Mouse (Mus musculus): ENCODE results near the gene Morc1. TPM values are rescaled to one million over a fixed set of nuclear protein-coding genes. Genes with fewer than 3 reads are reported as not detected.

The Morc1 gene
- polyA plus RNA-seq (2015; fragmentation: Nextera tagmentation; extraction: Ambion mirVana) = 0.23 and 0.52 TPM in 2 replicates

DNA sequence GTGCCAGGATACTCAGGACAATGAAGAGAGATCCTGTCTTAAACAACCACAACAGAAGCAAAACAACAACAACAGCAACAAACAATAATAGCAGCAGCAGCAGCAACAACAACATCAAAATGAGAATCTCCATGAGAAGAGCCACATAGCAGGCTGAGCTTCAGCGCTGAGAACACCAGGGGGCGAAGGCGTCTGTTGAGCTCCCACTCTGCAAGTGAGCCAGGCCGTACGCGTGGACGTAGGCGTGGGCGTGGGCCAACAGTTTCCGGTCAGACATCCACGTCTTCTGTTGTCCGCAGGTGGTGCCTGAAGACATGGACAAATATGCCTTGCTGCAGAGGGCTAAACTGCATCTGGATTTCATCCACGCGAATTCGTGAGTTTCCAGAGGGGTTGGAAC, at the start of gene Morc1:
Gene Morc1, plus strand, starts transcription at position 211 of the 400 bp plus-strand sequence.
- WGBS = 91% methylated on average over 15 of the region's 15 CpGs
- Histone ChIP-seq H3K9ac (ENCODE audit: low read length) (no peak within 1 kb of the TSS), H3K36me3 (ENCODE audit: control insufficient read depth, insufficient read depth, low read length) (no peaks in the 10 kb centered on the region), H3K27ac (ENCODE audit: low read length) (no peak within 1 kb of the TSS), H3K4me1 (replicated peaks; ENCODE audit: control insufficient read depth, insufficient read depth, low read length) (no peaks in the 10 kb centered on the region), H3K4me3 (ENCODE audit: low read length) (no peak within 1 kb of the TSS), H3K4me2 (ENCODE audit: low read depth, low read length) (no peak within 1 kb of the TSS), H3K27me3 (ENCODE audit: control insufficient read depth, insufficient read depth, low read depth, low read length) (no peaks in the 10 kb centered on the region), H3K9me3 (ENCODE audit: control insufficient read depth, low read length) (no peaks in the 10 kb centered on the region)
- no peak for ATAC-seq (ENCODE audit: low read depth)

DNA sequence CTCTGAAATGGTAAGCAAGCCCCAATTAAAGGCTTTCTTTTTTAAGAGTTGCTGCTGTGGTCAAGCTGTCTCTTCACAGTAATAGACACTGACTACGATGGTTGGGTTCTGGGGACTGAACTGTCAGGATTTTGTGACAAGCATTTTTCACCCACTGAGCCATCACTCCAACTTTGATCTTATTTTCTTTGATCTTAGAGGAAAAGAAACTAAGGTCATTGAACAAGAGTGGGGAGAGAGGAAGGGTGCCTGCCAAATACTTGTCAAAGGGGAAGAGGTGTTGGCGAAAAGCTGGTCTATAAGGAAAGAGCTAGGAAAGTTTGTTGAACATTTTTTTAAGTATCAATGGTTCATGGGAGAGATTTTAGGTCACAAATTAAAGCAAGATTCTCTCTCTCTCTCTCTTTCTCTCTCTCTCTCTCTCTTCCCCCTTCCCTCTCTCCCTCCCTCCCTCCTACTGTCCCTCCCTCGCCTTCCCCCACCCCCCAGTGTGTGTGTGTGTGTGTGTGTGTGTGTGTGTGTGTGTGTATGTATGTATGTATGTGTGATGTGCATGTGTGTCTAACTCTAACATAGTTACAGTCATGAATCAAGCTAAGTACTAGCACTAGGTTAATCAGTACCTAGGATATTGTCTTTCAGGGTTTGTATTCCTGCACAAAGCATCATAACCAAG, 47.3 kb upstream of the Morc1 start:
- peak; percentile 71 for ATAC-seq (ENCODE audit: low read depth)
- Histone ChIP-seq H3K4me1 (replicated peaks; ENCODE audit: control insufficient read depth, insufficient read depth, low read length) (no peaks in the 10 kb centered on the region), H3K27ac (ENCODE audit: low read length) (no peak overlapping the region), H3K27me3 (ENCODE audit: control insufficient read depth, insufficient read depth, low read depth, low read length) (no peaks in the 10 kb centered on the region), H3K36me3 (ENCODE audit: control insufficient read depth, insufficient read depth, low read length) (no peaks in the 10 kb centered on the region), H3K9ac (ENCODE audit: low read length) (no peak overlapping the region), H3K4me3 (ENCODE audit: low read length) (no peak overlapping the region), H3K4me2 (ENCODE audit: low read depth, low read length) (no peak overlapping the region), H3K9me3 (ENCODE audit: control insufficient read depth, low read length) (no peaks in the 10 kb centered on the region)
- 36% methylated on average over 2 of the region's 3 CpGs for WGBS

DNA sequence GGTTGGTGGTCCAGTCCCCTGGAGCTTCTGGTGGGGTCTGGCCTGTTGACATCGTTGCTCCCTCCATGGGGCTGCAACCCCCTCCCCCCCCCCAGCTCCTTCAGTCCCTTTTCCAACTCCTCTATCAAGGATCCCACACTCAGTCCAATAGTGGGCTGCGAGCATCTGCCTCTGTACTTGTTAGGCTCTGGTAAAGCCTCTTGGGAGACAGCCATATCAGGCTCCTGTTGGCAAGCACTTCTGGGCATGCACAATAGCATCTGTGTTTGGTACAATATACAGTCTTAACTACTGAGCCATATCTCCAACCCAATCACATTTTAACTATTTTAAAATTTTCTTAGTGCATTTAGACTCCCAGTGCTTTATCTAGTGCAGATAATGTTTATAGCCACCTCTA, 44.1 kb upstream of the Morc1 start:
- no peaks in the 10 kb centered on the region for H3K36me3 ChIP-seq (ENCODE audit: control insufficient read depth, insufficient read depth, low read length)
- WGBS = 66% methylated on average over 2 of the region's 2 CpGs
- H3K9me3 ChIP-seq (ENCODE audit: control insufficient read depth, low read length) = no peaks in the 10 kb centered on the region
- H3K4me1 ChIP-seq (replicated peaks; ENCODE audit: control insufficient read depth, insufficient read depth, low read length) = no peaks in the 10 kb centered on the region
- H3K27me3 ChIP-seq (ENCODE audit: control insufficient read depth, insufficient read depth, low read depth, low read length) = no peaks in the 10 kb centered on the region
- no peak overlapping the region for H3K27ac ChIP-seq (ENCODE audit: low read length)
- H3K4me3 ChIP-seq (ENCODE audit: low read length) = no peak overlapping the region
- H3K9ac ChIP-seq (ENCODE audit: low read length) = no peak overlapping the region
- ATAC-seq (ENCODE audit: low read depth) = no peak
- H3K4me2 ChIP-seq (ENCODE audit: low read depth, low read length) = no peak overlapping the region

DNA sequence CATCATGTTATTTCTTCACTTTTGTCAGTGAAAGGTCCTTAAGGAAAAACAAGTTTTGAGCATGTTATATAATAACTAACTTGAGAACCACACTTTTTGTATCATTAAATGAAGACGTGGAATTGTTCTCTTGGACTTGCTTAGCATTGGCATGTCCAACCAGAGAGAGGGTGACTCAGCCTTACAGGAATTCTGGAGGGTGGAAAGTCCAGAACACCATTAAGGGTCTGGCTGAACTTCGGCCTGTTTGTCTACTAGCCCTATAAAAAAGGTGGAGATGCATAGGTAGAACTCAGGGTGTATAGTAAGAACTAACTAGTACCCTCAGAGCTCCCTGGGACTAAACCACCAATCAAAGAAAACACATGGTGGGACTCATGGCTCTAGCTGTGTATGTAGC, 35.8 kb upstream of the Morc1 start:
- Histone ChIP-seq H3K27me3 (ENCODE audit: control insufficient read depth, insufficient read depth, low read depth, low read length) (no peaks in the 10 kb centered on the region), H3K9me3 (ENCODE audit: control insufficient read depth, low read length) (no peaks in the 10 kb centered on the region), H3K4me2 (ENCODE audit: low read depth, low read length) (no peak overlapping the region), H3K36me3 (ENCODE audit: control insufficient read depth, insufficient read depth, low read length) (no peaks in the 10 kb centered on the region), H3K4me3 (ENCODE audit: low read length) (no peak overlapping the region), H3K4me1 (replicated peaks; ENCODE audit: control insufficient read depth, insufficient read depth, low read length) (no peaks in the 10 kb centered on the region), H3K27ac (ENCODE audit: low read length) (no peak overlapping the region), H3K9ac (ENCODE audit: low read length) (no peak overlapping the region)
- WGBS = 87% methylated on average over 2 of the region's 2 CpGs
- ATAC-seq (ENCODE audit: low read depth) = no peak

DNA sequence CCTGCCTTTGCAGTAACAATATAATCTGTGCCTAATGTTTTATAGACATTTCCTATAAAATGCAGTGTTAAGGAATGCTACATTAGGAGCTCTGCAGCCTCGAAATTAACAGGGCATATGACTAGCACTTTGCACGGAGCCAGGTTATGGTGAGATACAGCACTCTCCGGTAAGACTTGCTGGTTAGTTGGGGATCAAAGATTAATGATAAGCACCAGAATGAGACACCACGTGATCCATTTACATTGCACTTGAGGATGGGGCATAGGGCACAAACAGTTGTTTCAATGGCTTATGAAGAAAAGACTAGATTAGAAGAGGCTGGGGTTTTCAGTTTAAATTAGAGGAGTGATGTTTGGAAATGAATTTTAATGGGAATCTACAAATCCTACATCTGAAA, 28.1 kb upstream of the Morc1 start:
- H3K9ac ChIP-seq (ENCODE audit: low read length) = no peak overlapping the region
- 61% methylated on average over 4 of the region's 4 CpGs for WGBS

DNA sequence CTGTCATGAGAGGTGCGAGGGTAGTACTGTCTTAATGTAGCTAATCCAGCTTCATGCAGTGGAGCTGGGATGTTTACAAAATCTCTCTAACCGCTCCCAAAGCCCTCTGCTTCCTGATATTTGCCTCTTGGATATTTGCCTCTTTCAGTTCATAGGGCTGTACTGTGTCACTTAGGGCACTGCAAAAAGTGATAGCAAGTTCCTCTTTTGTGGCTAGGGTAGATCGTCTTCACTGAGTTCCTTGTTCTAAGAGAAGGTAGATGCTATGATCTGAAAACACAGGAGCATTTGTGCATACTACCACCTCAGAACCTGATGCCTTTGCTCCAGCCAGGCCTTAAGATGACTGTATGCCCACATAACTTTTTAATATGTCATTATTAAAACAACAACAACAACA, 27.6 kb upstream of the Morc1 start:
- no peak for ATAC-seq (ENCODE audit: low read depth)
- Histone ChIP-seq H3K4me3 (ENCODE audit: low read length) (no peak overlapping the region), H3K9ac (ENCODE audit: low read length) (no peak overlapping the region), H3K9me3 (ENCODE audit: control insufficient read depth, low read length) (no peaks in the 10 kb centered on the region), H3K4me1 (replicated peaks; ENCODE audit: control insufficient read depth, insufficient read depth, low read length) (no peaks in the 10 kb centered on the region), H3K4me2 (ENCODE audit: low read depth, low read length) (no peak overlapping the region), H3K36me3 (ENCODE audit: control insufficient read depth, insufficient read depth, low read length) (no peaks in the 10 kb centered on the region), H3K27me3 (ENCODE audit: control insufficient read depth, insufficient read depth, low read depth, low read length) (no peaks in the 10 kb centered on the region), H3K27ac (ENCODE audit: low read length) (no peak overlapping the region)
- 60% methylated on average over 3 of the region's 3 CpGs for WGBS

More for the DNA sequence above, 28.1 kb upstream of the Morc1 start:
- no peak overlapping the region for H3K4me3 ChIP-seq (ENCODE audit: low read length)
- no peaks in the 10 kb centered on the region for H3K4me1 ChIP-seq (replicated peaks; ENCODE audit: control insufficient read depth, insufficient read depth, low read length)
- H3K27me3 ChIP-seq (ENCODE audit: control insufficient read depth, insufficient read depth, low read depth, low read length) = no peaks in the 10 kb centered on the region
- no peaks in the 10 kb centered on the region for H3K9me3 ChIP-seq (ENCODE audit: control insufficient read depth, low read length)
- no peak overlapping the region for H3K4me2 ChIP-seq (ENCODE audit: low read depth, low read length)
- no peaks in the 10 kb centered on the region for H3K36me3 ChIP-seq (ENCODE audit: control insufficient read depth, insufficient read depth, low read length)
- H3K27ac ChIP-seq (ENCODE audit: low read length) = no peak overlapping the region
- no peak for ATAC-seq (ENCODE audit: low read depth)

DNA sequence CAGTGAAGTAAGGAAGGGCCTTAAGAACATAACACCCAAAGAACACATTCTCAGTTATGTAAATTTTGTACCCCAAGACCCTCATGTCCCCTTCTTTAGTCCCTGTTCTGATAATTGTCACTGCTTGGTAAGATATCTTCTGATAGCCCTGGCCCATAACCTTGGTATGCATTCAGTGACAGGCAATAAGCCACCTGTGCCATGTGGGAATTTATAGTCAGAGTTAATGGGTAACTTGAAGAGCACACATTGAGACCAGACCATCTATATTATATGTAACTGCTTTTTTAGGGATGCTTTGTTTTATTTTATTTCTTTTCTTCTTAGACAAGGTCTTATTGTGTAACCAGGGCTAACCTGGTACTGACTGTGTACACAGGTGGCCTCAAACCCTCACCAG, 27.0 kb upstream of the Morc1 start:
- no peaks in the 10 kb centered on the region for H3K36me3 ChIP-seq (ENCODE audit: control insufficient read depth, insufficient read depth, low read length)
- no peaks in the 10 kb centered on the region for H3K4me1 ChIP-seq (replicated peaks; ENCODE audit: control insufficient read depth, insufficient read depth, low read length)
- no peaks in the 10 kb centered on the region for H3K27me3 ChIP-seq (ENCODE audit: control insufficient read depth, insufficient read depth, low read depth, low read length)
- H3K4me2 ChIP-seq (ENCODE audit: low read depth, low read length) = no peak overlapping the region
- no peak for ATAC-seq (ENCODE audit: low read depth)
- no peak overlapping the region for H3K4me3 ChIP-seq (ENCODE audit: low read length)
- no peak overlapping the region for H3K27ac ChIP-seq (ENCODE audit: low read length)
- H3K9me3 ChIP-seq (ENCODE audit: control insufficient read depth, low read length) = no peaks in the 10 kb centered on the region
- no peak overlapping the region for H3K9ac ChIP-seq (ENCODE audit: low read length)

DNA sequence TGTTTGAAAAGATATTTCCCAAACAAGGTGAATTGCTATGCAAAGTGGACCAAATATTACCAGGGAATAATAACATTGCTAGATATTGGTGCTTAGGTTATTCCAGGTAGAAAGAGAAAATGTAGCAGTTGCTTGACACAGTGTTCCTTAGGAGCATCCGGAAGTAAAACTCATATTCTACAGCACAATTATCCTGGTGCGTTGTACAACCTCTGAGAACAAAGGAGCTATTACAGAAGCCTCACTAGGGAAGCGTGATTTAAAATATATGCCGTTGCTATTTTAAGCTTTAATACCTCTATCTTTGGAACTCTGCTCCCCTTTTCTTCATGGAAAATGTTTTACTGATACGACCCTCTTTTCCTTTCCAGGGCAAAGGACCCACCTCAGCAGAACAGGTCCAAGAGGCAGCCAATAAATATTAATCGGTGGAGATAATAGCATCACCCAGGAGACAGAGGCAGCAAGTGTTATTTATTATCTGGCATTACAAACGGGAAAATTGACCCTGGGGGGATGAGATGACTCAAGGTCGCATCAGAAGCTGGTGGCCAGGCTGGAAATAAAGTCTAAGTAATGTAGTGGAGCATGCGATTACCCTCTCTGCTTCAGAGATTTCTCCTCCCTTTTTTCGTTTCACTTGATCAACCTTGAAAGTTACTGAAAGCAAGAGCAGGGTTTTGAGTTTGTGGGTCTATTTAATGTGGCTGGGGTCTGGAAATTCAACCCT, 25.2 kb upstream of the Morc1 start:
- Histone ChIP-seq H3K4me3 (ENCODE audit: low read length) (no peak overlapping the region), H3K9me3 (ENCODE audit: control insufficient read depth, low read length) (no peaks in the 10 kb centered on the region), H3K27ac (ENCODE audit: low read length) (no peak overlapping the region), H3K9ac (ENCODE audit: low read length) (no peak overlapping the region), H3K27me3 (ENCODE audit: control insufficient read depth, insufficient read depth, low read depth, low read length) (no peaks in the 10 kb centered on the region), H3K4me1 (replicated peaks; ENCODE audit: control insufficient read depth, insufficient read depth, low read length) (peaks cover 13% of the 10 kb centered on the region; the same call in 1 of the 2 replicates), H3K4me2 (ENCODE audit: low read depth, low read length) (no peak overlapping the region), H3K36me3 (ENCODE audit: control insufficient read depth, insufficient read depth, low read length) (no peaks in the 10 kb centered on the region)
- 74% methylated on average over 10 of the region's 10 CpGs for WGBS
- no peak for ATAC-seq (ENCODE audit: low read depth)

DNA sequence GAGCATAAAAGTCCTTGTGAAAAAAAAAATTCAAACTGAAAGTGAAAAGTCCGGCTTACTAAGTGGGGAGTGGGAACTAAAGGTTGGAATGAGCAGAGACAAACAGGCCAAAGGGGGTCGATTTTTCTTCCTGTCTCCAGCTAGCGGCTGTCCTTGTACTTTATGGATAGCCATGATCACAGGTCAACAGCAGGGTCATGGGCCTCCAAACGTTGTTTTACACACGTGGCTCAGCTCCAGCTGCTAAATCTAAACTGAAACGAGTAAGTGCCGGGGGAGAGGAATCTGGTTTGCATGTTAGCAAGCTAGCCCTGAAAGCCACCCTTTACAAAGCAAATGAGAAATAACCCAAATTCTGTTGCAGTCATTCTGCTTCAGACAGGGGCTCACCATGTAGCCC, 21.5 kb upstream of the Morc1 start:
- no peaks in the 10 kb centered on the region for H3K9me3 ChIP-seq (ENCODE audit: control insufficient read depth, low read length)
- peak overlapping the region; percentile 48 for H3K9ac ChIP-seq (ENCODE audit: low read length)
- H3K27ac ChIP-seq (ENCODE audit: low read length) = peak overlapping the region; percentile 22; the same call in 1 of the 2 replicates
- peak overlapping the region; percentile 34 for H3K4me3 ChIP-seq (ENCODE audit: low read length)
- H3K4me1 ChIP-seq (replicated peaks; ENCODE audit: control insufficient read depth, insufficient read depth, low read length) = peaks cover 13% of the 10 kb centered on the region; the same call in 1 of the 2 replicates
- H3K4me2 ChIP-seq (ENCODE audit: low read depth, low read length) = peak overlapping the region; percentile 57
- H3K36me3 ChIP-seq (ENCODE audit: control insufficient read depth, insufficient read depth, low read length) = no peaks in the 10 kb centered on the region
- 8% methylated on average over 7 of the region's 7 CpGs for WGBS
- peak; percentile 26; the same call in 1 of the 2 replicates for ATAC-seq (ENCODE audit: low read depth)
- H3K27me3 ChIP-seq (ENCODE audit: control insufficient read depth, insufficient read depth, low read depth, low read length) = no peaks in the 10 kb centered on the region

Measured in lung, embryonic 16.5 days (tissue).